Mouse (Mus musculus): Measurements from ENCODE around the gene Sowahc. TPM values are rescaled to one million over a fixed set of nuclear protein-coding genes. Genes with fewer than 3 reads are reported as not detected.

Gene Sowahc
- polyA plus RNA-seq, 1 experiment from 2014 or later: 14.7 TPM

GRCm38 (mm10) chr10:59259572-59259971 is 37.8 kb downstream of the Sowahc start:
- 88% methylated on average over 6 of the region's 6 CpGs for WGBS

DNA sequence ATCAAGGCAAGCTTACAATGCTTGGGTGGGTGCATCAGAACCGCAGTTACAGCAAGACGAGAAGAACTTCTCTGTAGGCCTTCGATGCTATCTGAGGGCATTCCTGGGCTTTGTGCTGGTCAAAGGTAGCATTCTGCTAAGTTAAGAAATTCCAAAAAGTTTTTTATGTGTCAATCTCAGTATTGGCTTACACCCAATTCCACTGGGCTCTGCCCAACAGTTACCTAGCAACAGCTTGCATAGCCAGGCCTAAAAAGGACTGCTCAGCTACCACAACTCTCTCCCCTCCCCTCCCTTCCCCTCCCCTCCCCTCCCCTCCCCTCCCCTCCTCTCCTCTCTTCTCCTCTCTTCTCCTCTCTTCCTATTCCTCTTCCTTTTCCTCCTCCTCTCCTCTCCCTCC is 39.9 kb downstream of the Sowahc start:
- Histone ChIP-seq H3K4me1 (replicated peaks) (no peaks in the 10 kb centered on the region), H3K27me3 (no peaks in the 10 kb centered on the region), H3K9ac (replicated peaks) (no peak overlapping the region), H3K36me3 (no peaks in the 10 kb centered on the region), H3K9me3 (no peaks in the 10 kb centered on the region), H3K4me2 (replicated peaks) (no peak overlapping the region), H3K4me3 (replicated peaks) (no peak overlapping the region), H3K27ac (no peak overlapping the region)
- 43% methylated on average over 3 of the region's 3 CpGs for WGBS
- ATAC-seq: peak; percentile 50; the same call in 1 of the 2 replicates

More at GRCm38 (mm10) chr10:59259572-59259971, 37.8 kb downstream of the Sowahc start:
- ATAC-seq: no peak
- Histone ChIP-seq H3K36me3 (no peaks in the 10 kb centered on the region), H3K9me3 (no peaks in the 10 kb centered on the region), H3K4me2 (replicated peaks) (no peak overlapping the region), H3K27ac (no peak overlapping the region), H3K9ac (replicated peaks) (no peak overlapping the region), H3K4me1 (replicated peaks) (no peaks in the 10 kb centered on the region), H3K4me3 (replicated peaks) (no peak overlapping the region), H3K27me3 (no peaks in the 10 kb centered on the region)

- H3K36me3 ChIP-seq: no peaks in the 10 kb centered on the region
- no peak overlapping the region for H3K27ac ChIP-seq
- no peak for ATAC-seq
- no peak overlapping the region for H3K4me2 ChIP-seq (replicated peaks)
- H3K9ac ChIP-seq (replicated peaks): no peak overlapping the region
- WGBS: 95% methylated on average over 1 of the region's 1 CpGs
- H3K27me3 ChIP-seq: no peaks in the 10 kb centered on the region
- H3K9me3 ChIP-seq: no peaks in the 10 kb centered on the region
- no peaks in the 10 kb centered on the region for H3K4me1 ChIP-seq (replicated peaks)
- no peak overlapping the region for H3K4me3 ChIP-seq (replicated peaks)
Observed at GRCm38 (mm10) chr10:59262021-59262420, 40.3 kb downstream of the Sowahc start.

- Histone ChIP-seq H3K4me2 (replicated peaks) (no peak overlapping the region), H3K4me1 (replicated peaks) (no peaks in the 10 kb centered on the region), H3K36me3 (no peaks in the 10 kb centered on the region), H3K27me3 (no peaks in the 10 kb centered on the region), H3K4me3 (replicated peaks) (no peak overlapping the region), H3K9me3 (no peaks in the 10 kb centered on the region), H3K27ac (no peak overlapping the region), H3K9ac (replicated peaks) (no peak overlapping the region)
- ATAC-seq: no peak
- WGBS: 69% methylated on average over 7 of the region's 7 CpGs
Observed at GRCm38 (mm10) chr10:59262979-59263378, 41.2 kb downstream of the Sowahc start.

- WGBS: 83% methylated on average over 7 of the region's 7 CpGs
- Histone ChIP-seq H3K27ac (no peak overlapping the region), H3K4me2 (replicated peaks) (no peak overlapping the region), H3K4me1 (replicated peaks) (no peaks in the 10 kb centered on the region), H3K36me3 (no peaks in the 10 kb centered on the region), H3K4me3 (replicated peaks) (no peak overlapping the region), H3K9ac (replicated peaks) (no peak overlapping the region), H3K27me3 (no peaks in the 10 kb centered on the region), H3K9me3 (no peaks in the 10 kb centered on the region)
- no peak for ATAC-seq
Observed at GRCm38 (mm10) chr10:59265067-59265466, 43.3 kb downstream of the Sowahc start.

DNA sequence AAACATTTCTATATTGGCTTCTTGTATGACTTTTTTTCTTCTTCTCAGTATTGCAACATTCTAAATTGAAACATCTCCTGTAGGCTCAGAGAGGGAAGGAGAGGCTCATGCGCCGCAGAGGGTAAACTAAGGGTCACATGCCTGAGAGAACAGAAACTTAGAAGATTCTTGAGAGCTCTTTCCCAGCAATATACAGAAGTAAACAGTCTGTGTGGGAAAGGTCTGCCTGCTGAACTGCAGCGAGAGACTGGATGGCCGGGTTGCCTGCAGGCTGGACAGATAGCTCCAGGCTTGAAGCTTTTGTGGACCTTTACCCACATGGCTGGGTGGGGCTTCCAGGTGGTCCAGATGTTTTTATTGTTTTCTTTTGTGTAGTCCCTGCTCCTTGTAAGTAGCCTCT is 43.9 kb downstream of the Sowahc start:
- no peak overlapping the region for H3K9ac ChIP-seq (replicated peaks)
- 80% methylated on average over 4 of the region's 4 CpGs for WGBS
- ATAC-seq: no peak
- H3K27ac ChIP-seq: no peak overlapping the region
- no peak overlapping the region for H3K4me2 ChIP-seq (replicated peaks)
- H3K4me1 ChIP-seq (replicated peaks): no peaks in the 10 kb centered on the region
- no peak overlapping the region for H3K4me3 ChIP-seq (replicated peaks)
- H3K27me3 ChIP-seq: no peaks in the 10 kb centered on the region
- H3K9me3 ChIP-seq: no peaks in the 10 kb centered on the region
- H3K36me3 ChIP-seq: no peaks in the 10 kb centered on the region

- no peak overlapping the region for H3K27ac ChIP-seq
- no peaks in the 10 kb centered on the region for H3K36me3 ChIP-seq
- H3K4me2 ChIP-seq (replicated peaks): no peak overlapping the region
- no peaks in the 10 kb centered on the region for H3K4me1 ChIP-seq (replicated peaks)
- no peak overlapping the region for H3K9ac ChIP-seq (replicated peaks)
- H3K9me3 ChIP-seq: no peaks in the 10 kb centered on the region
- ATAC-seq: no peak
- no peaks in the 10 kb centered on the region for H3K27me3 ChIP-seq
- no peak overlapping the region for H3K4me3 ChIP-seq (replicated peaks)
- 93% methylated on average over 1 of the region's 1 CpGs for WGBS
Observed at GRCm38 (mm10) chr10:59266097-59266496, 44.3 kb downstream of the Sowahc start.

GRCm38 (mm10) chr10:59267275-59267674 is 45.5 kb downstream of the Sowahc start:
- 93% methylated on average over 2 of the region's 2 CpGs for WGBS
- H3K36me3 ChIP-seq: no peaks in the 10 kb centered on the region

DNA sequence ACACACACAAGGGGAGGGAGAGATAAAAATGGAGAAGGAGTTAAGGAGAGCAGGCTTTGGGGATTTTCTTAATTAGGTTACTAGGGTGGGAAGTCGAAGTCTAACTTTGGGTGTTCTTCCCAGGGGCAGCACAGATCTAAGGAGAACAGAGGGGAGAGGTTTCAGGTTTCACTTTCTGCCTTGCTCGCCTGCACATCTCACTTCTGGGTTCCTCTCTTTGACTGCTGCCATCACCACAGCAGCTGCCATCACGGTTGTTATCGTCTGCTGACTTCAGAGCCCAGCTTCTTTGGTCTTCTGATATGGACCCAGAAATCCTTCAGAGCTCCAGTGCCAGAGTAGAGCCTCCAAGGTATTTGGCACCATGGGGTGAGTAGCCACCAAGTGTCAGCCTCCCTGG is 46.4 kb downstream of the Sowahc start:
- no peaks in the 10 kb centered on the region for H3K4me1 ChIP-seq (replicated peaks)
- no peak overlapping the region for H3K9ac ChIP-seq (replicated peaks)
- H3K9me3 ChIP-seq: no peaks in the 10 kb centered on the region
- H3K4me2 ChIP-seq (replicated peaks): no peak overlapping the region
- H3K36me3 ChIP-seq: no peaks in the 10 kb centered on the region
- no peak overlapping the region for H3K4me3 ChIP-seq (replicated peaks)
- 57% methylated on average over 4 of the region's 4 CpGs for WGBS
- no peak overlapping the region for H3K27ac ChIP-seq
- H3K27me3 ChIP-seq: no peaks in the 10 kb centered on the region
- no peak for ATAC-seq

More at GRCm38 (mm10) chr10:59267275-59267674, 45.5 kb downstream of the Sowahc start:
- H3K9ac ChIP-seq (replicated peaks): no peak overlapping the region
- no peak overlapping the region for H3K27ac ChIP-seq
- no peaks in the 10 kb centered on the region for H3K4me1 ChIP-seq (replicated peaks)
- no peaks in the 10 kb centered on the region for H3K9me3 ChIP-seq
- H3K27me3 ChIP-seq: no peaks in the 10 kb centered on the region
- H3K4me2 ChIP-seq (replicated peaks): no peak overlapping the region
- H3K4me3 ChIP-seq (replicated peaks): no peak overlapping the region
- ATAC-seq: no peak

DNA sequence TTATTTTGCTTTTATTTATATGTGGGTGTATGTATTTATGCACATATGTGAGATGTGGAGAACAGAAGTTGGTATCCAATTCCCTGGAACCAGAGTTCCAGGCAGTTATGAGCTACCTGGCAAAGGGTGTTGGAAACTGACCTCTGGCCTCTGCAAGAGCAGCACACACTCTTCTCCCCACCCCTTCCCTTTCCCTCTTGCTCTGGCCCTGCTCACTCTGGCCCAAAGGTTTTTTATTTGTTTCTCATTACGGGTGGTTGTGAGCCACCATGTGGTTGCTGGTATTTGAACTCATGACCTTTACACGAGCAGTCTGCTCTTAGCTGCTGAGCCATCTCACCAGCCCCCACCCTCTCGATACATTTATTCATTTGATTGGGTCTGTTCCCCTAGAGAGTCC is 47.0 kb downstream of the Sowahc start:
- H3K4me3 ChIP-seq (replicated peaks): no peak overlapping the region
- no peaks in the 10 kb centered on the region for H3K9me3 ChIP-seq
- no peak for ATAC-seq
- H3K36me3 ChIP-seq: no peaks in the 10 kb centered on the region
- H3K9ac ChIP-seq (replicated peaks): no peak overlapping the region
- H3K27me3 ChIP-seq: no peaks in the 10 kb centered on the region
- no peaks in the 10 kb centered on the region for H3K4me1 ChIP-seq (replicated peaks)
- H3K27ac ChIP-seq: no peak overlapping the region
- no peak overlapping the region for H3K4me2 ChIP-seq (replicated peaks)
- 58% methylated on average over 3 of the region's 3 CpGs for WGBS

DNA sequence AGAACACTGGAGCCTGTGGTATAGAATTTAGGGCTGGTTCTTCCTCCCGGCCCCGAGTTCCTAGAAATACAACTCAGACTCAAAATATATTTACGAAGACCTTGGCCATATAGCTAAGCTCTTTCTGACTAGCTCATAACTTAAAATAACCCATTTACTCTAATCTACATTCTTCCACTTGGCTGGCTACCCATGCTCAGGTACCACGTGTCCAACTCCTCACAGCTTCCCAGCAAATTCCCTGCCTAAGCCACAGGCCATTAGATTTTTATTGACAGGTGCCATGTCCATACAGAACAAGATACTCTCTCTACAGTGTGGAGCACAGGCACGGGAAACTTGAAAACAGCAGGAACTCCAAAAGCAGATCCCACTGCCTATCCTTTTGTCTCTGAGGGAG is 54.0 kb downstream of the Sowahc start:
- no peak for ATAC-seq
- 91% methylated on average over 5 of the region's 5 CpGs for WGBS

More for the DNA sequence above, 54.0 kb downstream of the Sowahc start:
- Histone ChIP-seq H3K27ac (no peak overlapping the region), H3K9me3 (no peaks in the 10 kb centered on the region), H3K36me3 (no peaks in the 10 kb centered on the region), H3K27me3 (no peaks in the 10 kb centered on the region), H3K9ac (replicated peaks) (no peak overlapping the region), H3K4me2 (replicated peaks) (no peak overlapping the region), H3K4me3 (replicated peaks) (no peak overlapping the region), H3K4me1 (replicated peaks) (no peaks in the 10 kb centered on the region)
